Mouse (Mus musculus) kidney, postnatal 14 days (tissue): ENCODE results near the gene Gm44511.
"Not testable (repeated sequence)": the region's sequence is repeated elsewhere in the genome, so short reads cannot be mapped to it uniquely, and the experiment has no call there.

Source experiments
- DNase-seq: peaks from one replicate; pipeline ENCODE4 v3.0.0; 2022; ENCODE audit warnings: mixed read lengths

Gene Gm44511

DNA sequence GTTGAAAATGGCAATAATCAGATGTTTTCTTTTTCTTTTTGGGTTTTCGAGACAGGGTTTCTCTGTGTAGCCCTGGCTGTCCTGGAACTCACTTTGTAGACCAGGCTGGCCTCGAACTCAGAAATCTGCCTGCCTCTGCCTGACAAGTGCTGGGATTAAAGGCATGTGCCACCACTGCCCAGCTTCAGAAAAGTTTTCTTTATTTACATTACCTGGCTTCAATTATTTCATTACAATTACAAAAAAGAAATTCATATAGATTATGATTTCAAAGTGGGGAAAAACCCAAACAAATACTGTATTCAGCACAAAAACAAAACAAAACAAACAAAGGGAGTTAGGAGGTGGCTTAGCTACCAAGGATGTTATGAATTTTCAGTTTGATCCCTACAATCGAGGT lies 14.6 kb upstream of the Gm44511 start:
- not testable (repeated sequence) for DNase-seq

DNA sequence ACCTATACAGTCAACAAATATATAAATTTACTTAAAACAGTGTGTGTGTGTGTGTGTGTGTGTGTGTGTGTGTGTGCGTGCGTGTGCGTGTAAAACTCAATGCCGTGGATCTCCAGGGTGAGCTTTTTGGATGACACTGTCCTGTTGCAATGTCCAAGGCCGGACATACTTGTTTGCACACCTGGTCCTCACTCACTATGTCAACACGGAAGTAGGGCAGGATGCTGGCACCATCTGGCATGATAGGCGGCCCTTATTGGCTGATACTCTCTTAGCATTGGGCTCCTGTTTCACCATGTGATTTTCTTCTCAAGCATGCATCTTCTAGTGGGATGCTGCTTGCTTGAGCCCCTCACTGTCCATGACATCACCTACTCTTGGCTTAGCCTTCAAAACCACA lies 13.8 kb upstream of the Gm44511 start:
- DNase-seq = no peak

- DNase-seq = peak; percentile 91
Measured at GRCm38 (mm10) chr6:128839266-128839771, 13.2 kb upstream of the Gm44511 start.

GRCm38 (mm10) chr6:128838342-128839265 lies 12.5 kb upstream of the Gm44511 start:
- peak; percentile 93 for DNase-seq

DNA sequence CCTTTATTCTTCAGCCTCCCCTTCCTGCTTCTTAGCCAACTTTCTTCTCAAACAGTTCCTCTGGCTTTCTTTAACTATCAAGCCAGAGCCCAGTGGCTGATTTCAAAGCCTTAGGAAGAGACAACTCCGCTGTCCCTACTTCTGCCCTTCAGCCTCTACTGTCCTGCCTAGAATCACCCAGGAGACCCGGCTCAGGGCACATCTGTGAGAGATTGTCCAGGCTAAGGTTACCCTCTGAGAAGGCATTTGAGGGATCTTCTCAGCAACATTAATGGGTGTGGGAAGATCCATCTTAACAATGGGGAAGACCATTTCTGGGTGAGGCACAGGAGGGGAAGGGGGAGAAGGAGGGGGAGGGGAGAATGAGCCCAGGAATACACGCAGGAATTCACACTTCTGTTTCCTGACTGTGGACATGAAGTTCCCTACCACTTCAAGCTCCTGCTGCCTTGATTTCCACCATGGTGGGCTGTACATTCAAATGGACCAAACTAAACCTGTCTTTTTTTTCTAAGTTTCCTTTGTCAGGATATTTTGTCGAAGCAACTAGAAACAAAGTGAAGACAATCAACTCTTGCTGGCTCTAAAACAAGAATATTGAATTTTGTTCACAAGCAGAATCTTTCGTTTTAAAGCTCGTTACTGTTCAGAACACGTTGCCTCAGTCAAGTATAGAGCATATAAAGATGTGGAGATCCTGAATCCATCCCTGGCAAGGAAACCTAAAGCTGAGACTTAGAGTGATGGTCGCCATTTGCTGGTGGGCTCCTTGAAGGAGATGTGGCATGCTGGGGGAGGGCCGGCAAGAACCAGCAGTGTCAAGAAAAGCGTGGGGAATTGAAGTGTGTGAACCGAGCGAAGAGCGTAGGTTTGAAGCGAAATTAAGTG lies 11.6 kb upstream of the Gm44511 start:
- no peak for DNase-seq

DNA sequence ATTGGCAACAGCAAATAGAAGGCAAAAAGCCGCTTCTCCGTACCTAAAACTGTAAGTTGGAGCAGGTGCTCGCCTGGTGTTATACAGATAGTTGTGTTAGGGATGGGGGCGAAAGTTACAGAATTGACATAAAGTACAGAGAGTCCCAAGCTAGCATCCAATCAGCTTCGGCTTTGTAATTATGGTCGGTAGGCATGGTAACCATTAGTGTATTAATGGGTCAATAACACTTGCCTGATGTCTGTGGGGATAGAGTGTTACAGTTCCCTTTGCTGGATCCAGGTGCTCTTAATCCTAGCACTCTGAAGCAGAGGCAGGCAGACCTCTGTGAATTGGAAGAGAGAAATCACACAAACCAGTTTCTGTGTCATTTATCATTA lies 10.8 kb upstream of the Gm44511 start:
- DNase-seq = no peak

GRCm38 (mm10) chr6:128836191-128836954 lies 10.3 kb upstream of the Gm44511 start:
- no peak for DNase-seq

DNA sequence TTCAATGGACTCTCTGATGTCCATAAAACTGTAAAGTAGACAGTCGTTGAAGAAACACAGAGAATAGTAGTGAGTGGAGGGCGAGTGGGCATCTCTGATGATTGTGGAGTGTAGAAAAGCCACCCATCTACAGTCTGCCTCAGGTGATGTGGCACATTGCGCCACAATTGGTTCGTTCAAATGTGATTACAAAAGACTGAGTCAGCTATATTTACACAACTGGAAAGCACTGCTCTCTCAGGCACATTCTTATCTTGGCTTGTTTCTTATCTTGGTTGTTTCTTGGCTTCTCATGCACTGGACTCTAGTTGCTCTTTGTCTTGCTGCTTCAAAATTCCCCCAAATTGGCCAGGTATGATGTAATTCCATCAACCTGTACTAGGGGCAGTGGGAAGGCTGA lies 9.5 kb upstream of the Gm44511 start:
- DNase-seq = no peak

GRCm38 (mm10) chr6:128833046-128833445 lies 6.9 kb upstream of the Gm44511 start:
- DNase-seq = no peak

DNA sequence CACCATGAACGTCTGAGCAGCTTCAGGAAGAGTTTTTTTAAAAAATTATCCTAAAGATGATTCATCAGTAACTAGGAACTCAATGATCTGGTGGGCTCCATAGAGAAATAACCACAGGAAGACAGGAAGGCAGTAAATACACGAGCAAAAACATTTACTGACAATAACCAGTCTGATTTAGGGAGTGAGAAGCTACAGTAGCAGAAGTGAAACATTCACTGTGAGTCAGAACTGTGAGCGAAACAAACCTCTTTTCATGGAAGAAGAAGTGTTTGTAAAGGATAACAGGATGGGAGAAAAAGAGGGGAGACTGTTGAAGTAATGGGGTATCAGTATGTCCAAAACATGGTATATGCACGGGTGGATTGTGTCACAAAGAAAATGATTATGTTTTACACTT lies 3.7 kb upstream of the Gm44511 start:
- DNase-seq = no peak

DNA sequence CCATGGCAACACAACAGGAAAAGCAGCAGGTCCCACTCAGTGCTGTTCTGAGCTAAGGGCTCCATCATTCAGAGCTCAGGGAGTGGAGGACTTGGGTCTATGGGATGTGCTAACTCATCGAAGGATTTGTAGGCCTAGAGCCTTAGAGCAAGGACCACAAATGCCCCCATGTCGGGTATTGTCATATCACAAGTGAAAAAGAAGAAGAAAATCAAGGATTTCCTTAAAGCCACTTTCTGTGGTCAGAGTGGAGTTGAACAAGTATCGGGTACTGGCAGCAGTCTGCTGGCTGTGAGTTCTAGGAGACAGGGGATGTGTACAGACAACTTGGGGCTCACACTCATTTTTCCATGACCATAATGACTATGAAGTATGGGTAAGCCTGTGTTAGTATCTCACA lies 666 bp upstream of the Gm44511 start:
- no peak for DNase-seq

- no peak for DNase-seq
Measured at GRCm38 (mm10) chr6:128818083-128818802, 7.9 kb downstream of the Gm44511 start.

DNA sequence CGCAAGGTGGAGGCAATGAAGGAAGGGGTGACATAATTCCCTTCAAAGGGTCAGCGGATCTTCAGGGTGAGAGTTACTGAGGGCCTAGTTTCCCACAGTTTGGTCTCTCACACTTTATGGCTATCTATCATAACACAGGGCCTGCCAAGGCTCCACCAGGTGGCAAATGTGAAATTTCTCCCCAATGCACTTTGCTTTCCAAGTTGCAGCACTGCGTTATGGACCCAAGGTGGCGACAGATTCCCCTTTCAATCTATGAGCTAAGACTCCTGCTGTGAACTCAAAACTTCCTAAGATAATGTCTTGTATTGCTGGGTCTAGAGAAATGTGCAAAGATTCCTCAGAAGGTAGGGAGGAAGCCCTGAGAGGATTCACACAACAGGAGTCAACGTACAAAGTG lies 17.6 kb downstream of the Gm44511 start:
- peak; percentile 52 for DNase-seq

DNA sequence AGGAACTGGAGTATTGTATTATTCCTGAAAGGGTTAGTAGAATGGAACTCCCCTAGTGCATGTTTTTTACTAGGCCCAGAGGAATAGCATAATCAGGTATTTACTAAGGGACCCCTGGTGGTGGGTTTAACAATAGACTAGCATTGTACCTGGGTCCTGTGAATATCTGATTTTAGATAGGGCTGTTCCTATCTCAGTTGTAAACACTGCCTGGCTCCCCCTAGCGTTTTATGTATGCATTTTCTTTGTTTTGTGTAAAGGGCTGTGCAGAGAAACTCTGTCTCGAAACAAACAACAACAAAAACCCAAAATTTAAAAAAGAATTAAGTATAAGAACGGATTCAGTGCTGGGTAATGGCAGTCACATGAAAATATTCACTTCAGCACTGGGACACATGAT lies 19.1 kb downstream of the Gm44511 start:
- no peak for DNase-seq

GRCm38 (mm10) chr6:128804823-128805640 lies 21.1 kb downstream of the Gm44511 start:
- peak; percentile 81 for DNase-seq

GRCm38 (mm10) chr6:128802999-128803857 lies 22.9 kb downstream of the Gm44511 start:
- DNase-seq = peak; percentile 95

DNA sequence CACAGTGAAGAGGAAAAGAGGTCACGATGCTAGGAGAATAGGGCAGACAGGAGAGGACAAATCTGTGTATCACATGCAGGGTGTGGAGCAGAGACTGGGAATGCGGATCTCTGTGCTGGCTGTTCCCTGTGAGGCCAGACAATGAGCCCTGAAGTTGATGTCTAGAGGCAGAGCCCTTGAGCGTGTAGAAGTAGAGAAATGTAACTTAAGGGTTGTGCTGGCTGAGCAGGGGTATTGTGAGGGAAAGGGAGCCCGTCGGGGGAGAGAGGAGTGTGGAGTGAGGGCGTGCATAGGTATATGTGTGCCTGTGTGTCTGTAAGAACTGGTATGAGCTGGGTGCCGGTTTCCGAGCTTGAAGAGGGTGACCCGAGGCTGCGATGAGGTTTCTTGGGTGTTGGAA lies 23.6 kb downstream of the Gm44511 start:
- no peak for DNase-seq

GRCm38 (mm10) chr6:128800696-128801095 lies 25.4 kb downstream of the Gm44511 start:
- not testable (repeated sequence) for DNase-seq

DNA sequence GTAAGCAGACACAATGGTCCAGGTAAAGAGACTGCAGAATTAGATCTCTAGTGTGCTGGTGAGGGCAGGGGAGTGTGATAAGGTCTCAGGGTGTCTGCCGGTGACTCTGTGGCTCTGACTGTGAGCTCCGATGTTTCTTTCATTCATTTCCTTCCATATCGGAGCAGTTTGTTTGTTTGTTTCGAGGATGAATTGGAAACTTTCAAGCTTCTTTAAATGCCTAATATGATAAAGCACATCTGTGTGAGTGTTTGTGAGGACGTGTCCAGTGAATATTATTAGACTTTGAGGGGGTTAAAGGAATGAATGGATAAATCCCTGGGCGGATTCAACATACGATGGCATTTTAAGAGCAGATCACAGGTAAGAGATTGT lies 26.2 kb downstream of the Gm44511 start:
- no peak for DNase-seq
